Mouse (Mus musculus) intestine, embryonic 15.5 days (tissue): Measurements from ENCODE around the gene 4930572O03Rik. TPM values are rescaled to one million over a fixed set of nuclear protein-coding genes. Genes with fewer than 3 reads are reported as not detected.
"Not testable (repeated sequence)": the region's sequence is repeated elsewhere in the genome, so short reads cannot be mapped to it uniquely, and the experiment has no call there.

Experiments
- ATAC-seq: fragments of 200-750 bp; cut with Nextera tagmentation; 2 replicates; pipeline ENCODE4 v1.8.0; 2017; ENCODE audit warnings: moderate TSS enrichment, moderate library complexity
- H3K27ac ChIP-seq: fragments of 300-500 bp; sonication (generic); 2 replicates; pipeline ENCODE4 v1.5.1; 2015; ENCODE audit warnings: mild to moderate bottlenecking, inconsistent platforms
- H3K27me3 ChIP-seq: fragments of 300-500 bp; sonication (generic); replicated peaks from 2 replicates; pipeline ENCODE4 v1.6.1; 2015; ENCODE audit warnings: inconsistent platforms
- H3K36me3 ChIP-seq: fragments of 300-500 bp; sonication (generic); 2 replicates; pipeline ENCODE4 v1.6.1; 2015; ENCODE audit warnings: inconsistent platforms
- H3K4me1 ChIP-seq: fragments of 300-500 bp; sonication (generic); replicated peaks from 2 replicates; pipeline ENCODE4 v1.6.1; 2015; ENCODE audit warnings: inconsistent platforms
- H3K4me2 ChIP-seq: fragments of 300-500 bp; sonication (generic); replicated peaks from 2 replicates; pipeline ENCODE4 v1.6.1; 2015; ENCODE audit warnings: mild to moderate bottlenecking, inconsistent platforms
- H3K4me3 ChIP-seq: fragments of 300-500 bp; sonication (generic); replicated peaks from 2 replicates; pipeline ENCODE4 v1.5.1; 2015; ENCODE audit warnings: inconsistent platforms
- H3K9ac ChIP-seq: fragments of 300-500 bp; sonication (generic); 2 replicates; pipeline ENCODE4 v1.6.1; 2015; ENCODE audit warnings: inconsistent platforms
- H3K9me3 ChIP-seq: fragments of 300-500 bp; sonication (generic); 2 replicates; pipeline ENCODE4 v1.6.1; 2016; ENCODE audit warnings: inconsistent platforms
- WGBS: fragments of 180-500 bp; shearing (Covaris S2); methylation state at CpG from one replicate; pipeline ENCODE4 v1.1.7; 2015; 5-methylcytosine and 5-hydroxymethylcytosine counted together
- polyA plus RNA-seq: library from polyadenylated mRNA; unstranded; fragments of >200 nt; fragmentation: Nextera tagmentation; extraction: Ambion mirVana; gene quantifications from 2 replicates; pipeline ENCODE4 v1.2.1, GENCODE M21; 2015

Gene 4930572O03Rik
- polyA plus RNA-seq, 1 experiment from 2014 or later = not detected

DNA sequence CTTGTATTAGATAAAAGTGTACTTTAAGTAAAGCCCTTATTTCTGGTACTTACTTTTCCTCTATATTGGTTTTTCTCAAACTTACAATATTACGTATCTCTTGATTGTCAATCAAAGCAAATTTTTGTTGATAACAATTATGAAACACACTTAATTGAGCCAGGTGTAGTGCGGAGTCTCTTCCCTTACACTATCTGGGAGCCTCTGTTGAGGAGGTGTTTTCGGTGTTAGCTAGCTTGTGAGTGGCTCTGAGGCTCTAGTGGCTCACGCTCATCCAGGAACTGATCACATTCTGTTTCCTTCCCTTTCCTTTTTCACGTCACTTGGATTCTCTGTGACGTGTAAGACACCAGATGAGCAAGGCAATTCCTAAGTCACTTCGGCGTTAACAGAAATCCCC is 53.3 kb downstream of the 4930572O03Rik start:
- ATAC-seq, H3K27ac ChIP-seq: not testable (repeated sequence)
- 76% methylated on average over 8 of the region's 8 CpGs for WGBS

DNA sequence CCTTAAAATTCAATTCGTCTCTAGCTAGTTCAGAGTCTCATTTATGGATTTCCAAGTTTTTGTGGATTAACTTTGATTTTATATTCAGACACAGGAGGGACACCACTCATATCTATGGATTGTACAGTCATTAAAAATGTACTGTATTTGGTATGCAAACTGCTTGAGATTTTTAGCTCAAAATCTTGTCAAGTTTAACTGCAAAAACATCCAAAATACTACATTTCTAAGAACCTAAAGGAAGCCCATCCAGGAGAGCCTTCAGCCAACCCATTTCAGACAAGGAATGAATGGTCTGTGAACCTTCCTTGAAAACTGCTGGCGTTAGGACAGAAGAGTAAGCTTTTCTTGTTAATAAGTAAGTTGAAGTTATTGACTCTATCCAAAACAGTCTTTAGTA is 53.9 kb downstream of the 4930572O03Rik start:
- not testable (repeated sequence) for H3K4me2 ChIP-seq, H3K9ac ChIP-seq, H3K4me3 ChIP-seq, H3K27ac ChIP-seq, H3K4me1 ChIP-seq, H3K9me3 ChIP-seq, ATAC-seq, H3K27me3 ChIP-seq, H3K36me3 ChIP-seq
- WGBS = 64% methylated on average over 2 of the region's 2 CpGs

More for the DNA sequence above, 53.3 kb downstream of the 4930572O03Rik start:
- H3K36me3 ChIP-seq, H3K27me3 ChIP-seq, H3K9ac ChIP-seq, H3K4me3 ChIP-seq, H3K9me3 ChIP-seq, H3K4me2 ChIP-seq, H3K4me1 ChIP-seq: not testable (repeated sequence)

DNA sequence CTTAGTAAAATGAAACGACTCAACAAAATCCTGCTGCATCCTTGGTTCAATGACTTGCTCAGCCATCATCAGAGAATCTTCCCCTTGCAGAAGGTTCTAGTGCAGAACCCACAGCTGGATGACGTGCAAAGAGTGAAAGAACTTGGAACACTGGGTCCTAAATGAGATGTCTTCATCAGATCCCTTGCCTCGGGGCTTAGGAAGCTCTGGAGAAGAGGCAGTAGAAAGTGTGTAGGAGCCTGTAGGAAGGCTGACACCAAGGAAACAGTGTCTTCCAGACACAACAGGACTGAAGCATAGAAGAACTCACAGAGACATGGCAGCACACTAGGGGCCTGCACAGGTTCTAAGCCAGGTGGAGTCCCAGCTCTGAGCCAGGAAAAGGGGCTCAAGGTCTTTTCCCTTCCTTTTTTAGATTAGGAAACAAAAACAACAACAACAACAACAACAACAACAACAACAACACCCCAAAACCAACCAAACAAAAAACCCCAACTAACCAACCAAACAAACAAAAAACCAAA is 54.4 kb downstream of the 4930572O03Rik start:
- not testable (repeated sequence) for H3K9ac ChIP-seq, ATAC-seq, H3K27me3 ChIP-seq, H3K4me2 ChIP-seq, H3K4me3 ChIP-seq, H3K27ac ChIP-seq, H3K36me3 ChIP-seq, H3K9me3 ChIP-seq, H3K4me1 ChIP-seq
- WGBS = 61% methylated on average over 3 of the region's 3 CpGs

Other genes with a start within 250 kb of the 4930572O03Rik start
- not detected in 2 replicates for gene Gm21149, start 180.5 kb downstream of the 4930572O03Rik start, polyA plus RNA-seq
- not detected in 2 replicates for gene Gm21190, start 127.8 kb downstream of the 4930572O03Rik start, polyA plus RNA-seq
- 0.23 TPM in 1 of 2 replicates, not detected in the other for gene Gm21083, start 79.7 kb downstream of the 4930572O03Rik start, polyA plus RNA-seq
- gene Speer4d, start 38.0 kb downstream of the 4930572O03Rik start, polyA plus RNA-seq = not detected in 2 replicates
- gene Speer4c, start 57.2 kb upstream of the 4930572O03Rik start, polyA plus RNA-seq = not detected in 2 replicates